Mouse (Mus musculus): ENCODE measurements around the gene Klf3.
"Not testable (repeated sequence)": the region's sequence is repeated elsewhere in the genome, so short reads cannot be mapped to it uniquely, and the experiment has no call there.

Klf3 gene

GRCm38 (mm10) chr5:64878526-64878925 is 75.3 kb downstream of the Klf3 start:
- DNase-seq (ENCODE audit: low spot score) = no peak

GRCm38 (mm10) chr5:64879241-64879640 is 76.1 kb downstream of the Klf3 start:
- no peak for DNase-seq (ENCODE audit: low spot score)

- DNase-seq (ENCODE audit: low spot score) = not testable (repeated sequence)
These were observed 78.4 kb downstream of the Klf3 start for GRCm38 (mm10) chr5:64881559-64881958.

GRCm38 (mm10) chr5:64881976-64882375 is 78.8 kb downstream of the Klf3 start:
- not testable (repeated sequence) for DNase-seq (ENCODE audit: low spot score)
